Mouse (Mus musculus) ES-E14 (cell line): ENCODE measurements at regions not wholly inside any gene's neighbourhood (a gene's known extent, or its start where the extent isn't known, plus 50 kb on each side); places are given as distances from the start of the nearest gene placed in this dataset.

Experiments
- CHD2 ChIP-seq: IDR thresholded peaks from 2 replicates; pipeline ENCODE4 v1.6.1; 2014; ENCODE audit warnings: mild to moderate bottlenecking, low read depth, low read length, inconsistent platforms
- HCFC1 ChIP-seq: IDR thresholded peaks from 2 replicates; pipeline ENCODE4 v1.6.1; 2012; ENCODE audit warnings: low read length, inconsistent platforms, borderline replicate concordance; ENCODE audit not compliant: insufficient read depth
- ZC3H11A ChIP-seq: IDR thresholded peaks from 2 replicates; pipeline ENCODE4 v1.6.1; 2012; ENCODE audit warnings: low read depth, mild to moderate bottlenecking, inconsistent platforms, low read length, borderline replicate concordance
- ZNF384 ChIP-seq: IDR thresholded peaks from 2 replicates; pipeline ENCODE4 v1.6.1; 2012; ENCODE audit warnings: low read depth, low read length, inconsistent platforms

GRCm38 (mm10) chr7:136659930-136660329 lies 234.5 kb upstream of the Mgmt start:
- no peak for TF ChIP-seq ZC3H11A
- no peak for TF ChIP-seq CHD2
- TF ChIP-seq HCFC1: no peak
- no peak for TF ChIP-seq ZNF384
